Mouse (Mus musculus) left cerebral cortex, adult 9 months (tissue): ENCODE results near the gene Fam192a.
A peak's percentile ranks its signal among the peaks of the same experiment; 100 is the strongest.

ENCODE experiments used
- DNase-seq, 2 experiments: peaks; one replicate each; pipeline ENCODE4 v3.0.0; 2022; ENCODE audit warnings: low spot score in 2 of 2

Gene Fam192a

DNA sequence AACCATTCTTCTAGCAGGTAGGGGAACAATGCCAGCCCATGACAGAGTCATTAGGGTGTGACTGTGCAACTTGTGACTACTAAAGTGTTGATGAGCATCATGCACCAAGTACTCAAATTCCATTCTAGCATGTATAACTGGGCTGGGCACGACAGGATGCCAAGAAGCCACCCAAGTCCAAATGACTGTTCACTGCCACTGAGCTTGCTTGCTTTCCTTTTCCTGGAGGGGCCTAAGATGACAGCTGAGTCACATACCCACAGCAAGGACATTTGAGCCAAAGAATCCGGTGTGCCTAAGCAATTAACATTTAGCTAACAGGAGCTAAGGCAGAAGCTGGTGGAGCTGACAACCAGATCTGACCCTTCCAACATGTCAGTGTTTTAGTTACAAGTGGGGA is 29.9 kb downstream of the Fam192a start:
- DNase-seq, result no peak

- no peak for DNase-seq
Observed at GRCm38 (mm10) chr8:94569419-94569818, 32.4 kb downstream of the Fam192a start.

DNA sequence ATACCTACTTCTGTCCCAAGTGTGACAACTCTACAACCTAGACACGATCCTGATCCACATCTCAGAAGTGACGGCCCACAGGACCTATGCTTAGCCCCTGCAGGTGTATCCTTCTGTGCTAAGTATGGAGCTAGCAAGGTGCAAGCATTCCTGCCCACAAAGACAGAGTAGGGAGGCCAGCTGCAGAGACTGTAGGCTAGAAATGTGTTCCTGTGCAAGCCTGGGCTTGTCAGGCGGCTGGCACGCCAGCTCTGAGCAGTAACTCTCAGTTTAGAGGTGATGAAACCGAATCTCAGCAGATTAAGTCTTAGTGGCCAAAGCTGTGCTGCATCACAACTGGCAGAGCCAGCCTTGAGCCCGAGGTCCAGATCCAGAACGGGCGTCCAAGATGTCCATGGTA is 33.7 kb downstream of the Fam192a start:
- DNase-seq, result no peak

DNA sequence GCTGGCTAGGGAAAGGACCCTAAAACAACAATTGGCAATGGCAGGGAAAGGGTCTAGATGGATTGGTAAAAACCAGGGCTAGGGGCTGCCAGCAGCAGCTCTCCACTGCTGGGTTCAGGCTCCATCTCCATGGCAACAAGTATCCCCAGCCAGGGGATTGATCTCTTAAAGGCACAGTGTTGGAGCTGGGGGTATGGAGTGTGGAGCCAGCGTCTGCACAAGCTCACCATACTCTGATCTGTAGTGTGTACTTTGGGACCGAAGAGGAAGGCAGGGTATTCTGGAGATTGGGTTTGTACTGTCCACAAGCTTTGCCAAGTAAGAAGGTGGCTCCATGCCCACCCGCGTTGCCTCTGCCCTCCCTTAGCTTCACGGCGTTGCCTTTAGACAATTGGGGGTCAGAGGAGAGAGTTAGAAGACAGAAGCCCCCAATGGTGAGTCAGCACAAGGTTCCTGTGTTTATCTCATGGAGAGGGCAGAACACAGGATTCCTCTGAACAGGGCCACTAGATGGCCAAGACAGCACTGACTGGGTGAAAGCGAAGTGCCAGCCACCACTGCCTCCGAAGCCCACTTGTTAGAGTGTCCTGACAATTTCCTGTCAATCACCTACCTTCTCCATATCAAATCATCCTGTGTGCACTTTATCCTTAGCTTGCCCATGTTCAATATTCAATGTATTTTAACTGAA is 34.5 kb downstream of the Fam192a start:
- no peak for DNase-seq

DNA sequence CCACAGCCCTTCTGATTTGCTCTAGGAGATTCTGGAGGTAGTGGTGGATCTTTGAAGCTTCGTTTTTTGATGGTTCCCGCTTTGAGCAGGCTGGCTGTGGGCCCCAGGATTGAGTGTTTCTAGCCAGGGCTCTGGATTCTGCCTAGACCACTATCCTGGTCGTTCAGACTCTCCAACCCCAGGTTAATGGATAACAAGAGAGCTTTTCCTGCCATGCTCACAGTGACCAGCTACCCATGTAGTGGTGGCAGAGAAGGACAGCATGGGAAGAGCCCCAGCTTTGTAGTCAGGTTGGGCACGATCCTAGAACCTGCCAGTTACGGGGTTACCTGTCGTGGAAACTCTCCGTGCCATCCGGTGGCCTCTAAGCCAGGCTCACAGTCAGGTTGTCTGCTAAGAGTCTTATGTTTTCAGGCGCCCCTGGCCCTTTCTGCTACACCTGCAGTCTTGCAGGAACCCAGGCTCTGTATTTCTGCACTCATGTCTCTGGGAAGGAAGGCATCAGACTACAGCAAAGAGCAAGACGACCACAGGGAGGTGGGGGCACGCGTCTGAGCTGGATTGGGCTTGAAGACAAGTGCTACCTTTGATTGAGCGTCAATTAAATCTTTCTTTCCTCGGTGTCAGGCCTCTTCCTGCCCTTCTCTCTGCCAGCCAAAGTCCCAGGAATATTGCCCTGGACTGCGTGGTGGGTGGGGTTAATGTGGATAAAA is 35.2 kb downstream of the Fam192a start:
- no peak for DNase-seq

GRCm38 (mm10) chr8:94566033-94566432 is 35.8 kb downstream of the Fam192a start:
- DNase-seq, result no peak

- DNase-seq, result no peak
Observed at GRCm38 (mm10) chr8:94564421-94564820, 37.4 kb downstream of the Fam192a start.

- DNase-seq, result peak in 1 of 2 experiments; percentile 42
Observed at GRCm38 (mm10) chr8:94561256-94561655, 40.5 kb downstream of the Fam192a start.

GRCm38 (mm10) chr8:94557281-94557680 is 44.5 kb downstream of the Fam192a start:
- DNase-seq, result no peak

GRCm38 (mm10) chr8:94552696-94553095 is 49.1 kb downstream of the Fam192a start:
- no peak for DNase-seq

DNA sequence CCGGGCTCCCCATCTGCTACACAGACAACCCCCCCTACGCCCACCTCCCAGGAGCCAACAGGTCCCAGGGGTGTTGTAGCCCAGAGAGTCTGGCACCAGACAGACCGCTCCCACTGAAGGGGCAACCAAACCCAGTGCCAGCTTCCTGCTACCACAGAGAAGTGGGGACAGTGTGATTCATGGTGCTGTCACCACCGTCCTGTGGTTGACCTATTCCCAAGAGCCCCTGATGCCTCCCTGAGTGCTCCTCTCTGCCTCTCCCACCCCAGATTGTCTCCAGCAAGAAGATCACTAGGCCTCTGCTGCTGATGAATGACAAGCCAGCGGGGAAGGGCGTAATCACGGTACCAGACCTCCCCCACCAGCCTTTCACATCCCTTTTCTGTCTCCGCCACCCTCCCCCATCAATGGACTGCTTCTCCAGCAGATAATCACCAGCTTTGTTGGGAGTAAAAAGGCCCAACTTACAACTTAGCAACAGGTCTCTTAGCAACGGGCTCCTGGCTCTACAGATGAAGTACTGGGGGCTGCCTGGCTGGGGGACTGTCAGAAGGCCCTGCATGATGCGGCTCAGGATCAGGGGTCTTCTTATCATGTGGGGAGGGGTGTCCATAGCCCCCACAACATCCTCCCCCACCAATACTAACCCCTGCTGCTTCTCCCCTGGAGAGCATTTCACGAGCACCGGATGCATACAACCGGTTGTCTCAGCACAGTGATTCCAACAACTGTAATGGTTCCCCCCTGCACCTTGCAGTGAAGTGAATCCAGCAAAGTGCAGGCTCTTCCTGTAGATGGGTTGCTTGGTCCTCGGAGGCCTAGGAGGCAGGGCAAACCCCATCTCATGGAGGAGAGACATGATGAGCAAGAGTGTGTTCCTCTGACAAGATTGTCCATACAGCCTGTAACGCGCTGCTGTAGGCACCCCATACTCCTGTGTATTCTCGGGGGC is 50.0 kb downstream of the Fam192a start:
- peak; percentile 40 to 69 for DNase-seq

- DNase-seq, result no peak
Observed at GRCm38 (mm10) chr8:94549998-94550397, 51.8 kb downstream of the Fam192a start.

GRCm38 (mm10) chr8:94549482-94549881 is 52.3 kb downstream of the Fam192a start:
- no peak for DNase-seq

DNA sequence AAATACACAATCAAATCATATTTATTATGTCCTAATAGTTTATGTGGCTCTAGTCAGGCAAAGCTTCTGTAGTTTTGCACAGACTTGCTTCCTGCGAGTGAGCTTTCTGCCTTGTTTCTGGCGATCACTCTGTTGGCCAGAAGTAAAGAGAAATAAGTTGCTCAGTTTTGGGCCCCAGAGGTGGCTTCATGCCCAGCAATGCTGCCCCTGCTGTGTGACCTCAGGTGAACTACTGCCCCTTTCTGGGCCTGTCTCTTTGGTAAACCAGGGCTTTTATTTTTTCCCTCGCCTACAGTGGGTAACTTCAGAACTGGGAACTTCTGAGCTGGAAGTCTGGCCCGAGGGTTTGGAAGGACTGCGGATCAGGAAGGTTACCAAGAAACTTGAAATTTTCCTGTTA is 52.8 kb downstream of the Fam192a start:
- no peak for DNase-seq

DNA sequence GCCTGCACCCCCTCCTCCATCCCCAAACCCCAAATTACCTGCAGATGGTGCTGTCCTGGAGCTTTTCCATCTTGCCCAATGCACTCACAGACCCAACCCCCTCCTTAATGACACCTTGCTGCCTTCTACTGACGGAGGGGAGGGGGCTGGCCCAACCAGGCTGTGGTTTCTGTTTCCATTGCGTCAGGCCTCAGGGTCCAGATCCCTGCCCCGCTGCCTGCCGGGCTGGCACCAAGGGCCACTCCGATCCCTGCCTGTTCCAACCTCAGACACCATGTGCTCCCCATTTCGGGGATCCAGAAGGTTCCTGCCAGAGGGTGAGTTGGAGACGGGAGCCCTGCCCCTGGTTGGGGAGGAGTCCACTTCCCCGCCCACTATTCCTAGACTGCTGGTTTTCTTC is 57.8 kb downstream of the Fam192a start:
- no peak for DNase-seq

DNA sequence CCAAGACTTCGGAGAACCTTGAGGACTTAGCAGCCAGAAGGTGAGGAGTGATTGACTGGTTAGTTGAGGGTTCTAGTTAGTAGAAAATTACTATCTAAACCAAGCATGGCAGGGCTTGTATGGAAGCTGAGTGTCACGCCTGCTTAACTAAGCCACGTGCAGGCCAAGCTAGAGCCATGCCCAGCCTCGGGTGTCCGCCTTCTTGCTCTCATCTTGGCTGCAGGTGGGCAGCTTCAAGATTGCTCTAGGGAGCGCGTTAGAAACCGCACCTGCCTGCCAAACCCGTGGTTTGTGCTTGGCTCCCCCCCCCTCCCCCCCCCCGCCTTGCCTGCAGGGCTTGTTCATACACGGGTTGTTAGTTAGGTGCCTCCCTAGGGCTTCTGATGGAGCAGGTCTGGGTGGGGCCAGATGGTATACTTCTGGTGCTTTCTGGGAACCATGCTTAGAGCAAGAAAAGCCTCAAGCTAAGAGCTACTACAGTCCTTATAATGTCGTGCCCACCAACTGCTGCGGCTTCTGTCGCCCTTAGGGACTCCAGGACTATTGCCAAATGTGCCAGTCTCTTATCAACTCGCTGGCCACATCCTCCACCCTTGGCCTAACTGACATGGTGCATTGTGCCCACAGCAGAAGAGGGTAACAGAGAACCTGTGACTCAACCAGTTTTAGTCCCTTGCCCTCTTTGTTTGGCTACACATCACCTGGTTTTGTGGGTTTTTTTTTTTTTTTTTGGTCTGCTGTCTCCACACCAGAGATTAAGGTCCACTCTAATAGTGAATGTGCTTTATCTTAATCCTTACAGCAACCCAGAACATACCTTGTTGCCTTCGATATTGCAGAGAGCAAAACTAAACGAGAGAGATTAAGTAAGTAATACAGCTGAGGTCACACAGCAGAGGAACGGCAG is 60.7 kb downstream of the Fam192a start:
- no peak for DNase-seq

GRCm38 (mm10) chr8:94540025-94540424 is 61.8 kb downstream of the Fam192a start:
- DNase-seq, result no peak

GRCm38 (mm10) chr8:94537456-94537855 is 64.3 kb downstream of the Fam192a start:
- DNase-seq, result no peak

- DNase-seq, result no peak
Observed at GRCm38 (mm10) chr8:94535631-94536030, 66.2 kb downstream of the Fam192a start.

DNA sequence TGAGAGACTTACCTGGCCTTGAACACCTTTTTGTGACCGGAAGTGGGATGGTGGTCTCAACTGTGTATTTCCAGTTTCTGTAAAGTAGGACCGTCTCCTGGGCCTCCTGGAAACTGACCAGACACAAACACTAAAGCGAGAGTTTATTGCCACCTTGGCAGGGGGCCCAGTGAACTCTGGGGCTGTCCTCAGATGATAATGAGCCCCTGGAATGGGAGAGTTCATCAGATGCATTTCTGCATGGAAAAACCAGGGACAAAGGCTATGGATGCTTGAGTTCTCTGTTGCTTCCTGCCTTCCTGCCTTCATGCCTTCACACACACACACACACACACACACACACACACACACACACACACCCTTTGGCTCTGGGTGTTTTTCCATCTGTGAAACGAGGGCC is 67.2 kb downstream of the Fam192a start:
- no peak for DNase-seq
